Mouse (Mus musculus) midbrain, postnatal 0 days (tissue): Measurements from ENCODE around the gene Rpl7a. TPM values are rescaled to one million over a fixed set of nuclear protein-coding genes. Genes with fewer than 3 reads are reported as not detected.

Experiments used
- ATAC-seq: fragments of 200-750 bp; cut with Nextera tagmentation; 2 replicates; pipeline ENCODE4 v1.8.0; 2017; ENCODE audit warnings: moderate number of reproducible peaks, mild to moderate bottlenecking, moderate TSS enrichment, moderate library complexity; ENCODE audit not compliant: low FRiP score
- DNase-seq: peaks from one replicate; pipeline ENCODE4 v3.0.0-alpha.2; 2015; ENCODE audit warnings: low spot score
- H3K27ac ChIP-seq: fragments of 300-500 bp; sonication (generic); 2 replicates; pipeline ENCODE4 v1.5.1; 2014; ENCODE audit warnings: low read depth, mild to moderate bottlenecking, low read length, mixed read lengths
- H3K27me3 ChIP-seq: fragments of 300-500 bp; sonication (generic); 2 replicates; pipeline ENCODE4 v1.6.1; 2014; ENCODE audit warnings: low read length, control low read depth, mixed read lengths; ENCODE audit not compliant: insufficient read depth
- H3K36me3 ChIP-seq: fragments of 300-500 bp; sonication (generic); 2 replicates; pipeline ENCODE4 v1.6.1; 2014; ENCODE audit warnings: low read length, control low read depth, mixed read lengths; ENCODE audit not compliant: insufficient read depth
- H3K4me1 ChIP-seq: fragments of 300-500 bp; sonication (generic); 2 replicates; pipeline ENCODE4 v1.6.1; 2014; ENCODE audit warnings: mild to moderate bottlenecking, control low read depth, antibody characterized with exemption, low read length, mixed read lengths; ENCODE audit not compliant: insufficient read depth
- H3K4me2 ChIP-seq: fragments of 300-500 bp; sonication (generic); 2 replicates; pipeline ENCODE4 v1.6.1; 2014; ENCODE audit warnings: low read depth, mild to moderate bottlenecking, low read length, mixed read lengths; ENCODE audit not compliant: poor library complexity, severe bottlenecking
- H3K4me3 ChIP-seq: fragments of 300-500 bp; sonication (generic); 2 replicates; pipeline ENCODE4 v1.5.1; 2014; ENCODE audit warnings: low read depth, mild to moderate bottlenecking, low read length, moderate library complexity
- H3K9ac ChIP-seq: fragments of 300-500 bp; sonication (generic); replicated peaks from 2 replicates; pipeline ENCODE4 v1.6.1; 2014; ENCODE audit warnings: mild to moderate bottlenecking, low read length, moderate library complexity, mixed read lengths; ENCODE audit not compliant: poor library complexity, severe bottlenecking
- H3K9me3 ChIP-seq: fragments of 300-500 bp; sonication (generic); 2 replicates; pipeline ENCODE4 v1.6.1; 2016; ENCODE audit warnings: low read length, control low read depth
- CTCF ChIP-seq: IDR thresholded peaks from 2 replicates; pipeline ENCODE4 v1.5.1; 2016; ENCODE audit warnings: antibody characterized with exemption, mild to moderate bottlenecking
- WGBS: fragments of 180-500 bp; shearing (Covaris S2); extraction: QIAGEN DNeasy Blood & Tissue Kit; methylation state at CpG from one replicate; pipeline ENCODE4 v1.1.7; 2014; 5-methylcytosine and 5-hydroxymethylcytosine counted together
- polyA plus RNA-seq: library from polyadenylated mRNA; unstranded; fragments of >200 nt; fragmentation: Nextera tagmentation; extraction: Ambion mirVana; gene quantifications from 2 replicates; pipeline ENCODE4 v1.2.1, GENCODE M21; 2015
- total RNA-seq: library from RNA; depleted of rRNA; stranded (reverse); fragments of >200 nt; gene quantifications from 2 replicates; pipeline ENCODE4 v1.2.3, GENCODE M21; 2014; rRNA removed

The Rpl7a gene
- total and polyA plus RNA-seq, 2 experiments from 2014 or later, result 433 to 1,034 TPM

DNA sequence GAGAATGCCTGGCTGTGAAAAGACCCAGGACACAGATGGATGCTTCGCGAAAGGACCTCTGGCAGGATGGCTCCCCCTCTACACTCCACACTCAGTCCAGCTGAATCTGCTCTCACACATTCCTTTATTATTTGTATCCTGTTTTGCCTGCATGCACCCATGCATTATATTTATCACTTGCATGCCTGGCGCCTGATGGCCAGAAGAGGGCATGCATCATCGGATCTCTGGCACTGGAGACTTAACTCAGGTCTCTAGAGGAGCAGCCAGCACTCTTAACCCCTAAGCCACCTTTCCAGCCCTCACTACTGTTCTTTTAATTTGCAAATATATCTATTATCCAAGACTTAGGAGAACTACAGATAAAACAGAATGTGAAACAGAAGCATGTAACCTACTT, 50.2 kb downstream of the Rpl7a start:
- DNase-seq (peak; percentile 27), ATAC-seq (no peak)
- H3K4me1 ChIP-seq, result peaks cover 16% of the 10 kb centered on the region
- WGBS, result 75% methylated on average over 4 of the region's 4 CpGs
- no peak overlapping the region for H3K4me3 ChIP-seq
- H3K27ac ChIP-seq, result no peak overlapping the region
- H3K9ac ChIP-seq, result no peak overlapping the region
- peak; percentile 76 for TF ChIP-seq CTCF
- H3K27me3 ChIP-seq, result no peaks in the 10 kb centered on the region
- H3K4me2 ChIP-seq, result no peak overlapping the region
- peaks cover 34% of the 10 kb centered on the region for H3K36me3 ChIP-seq
- no peaks in the 10 kb centered on the region for H3K9me3 ChIP-seq

Other genes starting within 250 kb of the Rpl7a start
- not detected in 2 replicates for gene Lcn4, start 239.5 kb upstream of the Rpl7a start, total RNA-seq
- not detected in 2 replicates for gene Lcn4, start 239.5 kb upstream of the Rpl7a start, polyA plus RNA-seq
- not detected in 2 replicates for gene Abo, start 45.8 kb upstream of the Rpl7a start, total RNA-seq
- not detected in 2 replicates for gene Abo, start 45.8 kb upstream of the Rpl7a start, polyA plus RNA-seq
- 17.2 and 23.8 TPM in 2 replicates for gene Surf6, start 7.9 kb upstream of the Rpl7a start, total RNA-seq
- gene Surf6, start 7.9 kb upstream of the Rpl7a start, polyA plus RNA-seq, result 24.7 and 27.8 TPM in 2 replicates
- gene Med22, start 87 bp upstream of the Rpl7a start, total RNA-seq, result 106 and 119 TPM in 2 replicates
- 139 and 144 TPM in 2 replicates for gene Med22, start 87 bp upstream of the Rpl7a start, polyA plus RNA-seq
- 27.5 and 30.0 TPM in 2 replicates for gene Surf2, start 5.6 kb downstream of the Rpl7a start, total RNA-seq
- 55.2 and 55.5 TPM in 2 replicates for gene Surf2, start 5.6 kb downstream of the Rpl7a start, polyA plus RNA-seq
- 59.7 and 78.8 TPM in 2 replicates for gene Surf1, start 5.8 kb downstream of the Rpl7a start, total RNA-seq
- 112 and 122 TPM in 2 replicates for gene Surf1, start 5.8 kb downstream of the Rpl7a start, polyA plus RNA-seq
- gene Surf4, start 23.2 kb downstream of the Rpl7a start, total RNA-seq, result 108 and 120 TPM in 2 replicates
- 101 and 102 TPM in 2 replicates for gene Surf4, start 23.2 kb downstream of the Rpl7a start, polyA plus RNA-seq
- 0.33 TPM in 1 of 2 replicates, not detected in the other for gene Stkld1, start 23.3 kb downstream of the Rpl7a start, total RNA-seq
- gene Stkld1, start 23.3 kb downstream of the Rpl7a start, polyA plus RNA-seq, result 0.11 and 0.17 TPM in 2 replicates
- 39.1 and 41.8 TPM in 2 replicates for gene Rexo4, start 53.6 kb downstream of the Rpl7a start, total RNA-seq
- 26.0 and 29.4 TPM in 2 replicates for gene Rexo4, start 53.6 kb downstream of the Rpl7a start, polyA plus RNA-seq
- gene Adamts13, start 62.7 kb downstream of the Rpl7a start, total RNA-seq, result 0.38 TPM in 1 of 2 replicates, not detected in the other
- gene Adamts13, start 62.7 kb downstream of the Rpl7a start, polyA plus RNA-seq, result 0.31 TPM in 1 of 2 replicates, not detected in the other
- 52.8 and 63.0 TPM in 2 replicates for gene Cacfd1, start 99.2 kb downstream of the Rpl7a start, total RNA-seq
- 97.1 and 98.8 TPM in 2 replicates for gene Cacfd1, start 99.2 kb downstream of the Rpl7a start, polyA plus RNA-seq
- 23.8 and 31.8 TPM in 2 replicates for gene Slc2a6, start 117.2 kb downstream of the Rpl7a start, total RNA-seq
- 14.4 and 14.8 TPM in 2 replicates for gene Slc2a6, start 117.2 kb downstream of the Rpl7a start, polyA plus RNA-seq
- gene Mymk, start 161.4 kb downstream of the Rpl7a start, total RNA-seq, result 0.16 TPM in 1 of 2 replicates, not detected in the other
- 0.15 TPM in 1 of 2 replicates, not detected in the other for gene Mymk, start 161.4 kb downstream of the Rpl7a start, polyA plus RNA-seq
- gene Adamtsl2, start 168.6 kb downstream of the Rpl7a start, total RNA-seq, result 14.3 and 17.0 TPM in 2 replicates
- 7.3 and 9.3 TPM in 2 replicates for gene Adamtsl2, start 168.6 kb downstream of the Rpl7a start, polyA plus RNA-seq
- 4.9 and 8.4 TPM in 2 replicates for gene Fam163b, start 231.7 kb downstream of the Rpl7a start, total RNA-seq
- gene Fam163b, start 231.7 kb downstream of the Rpl7a start, polyA plus RNA-seq, result 13.0 and 13.9 TPM in 2 replicates